Mouse (Mus musculus): ENCODE results near the gene Dll3. TPM values are rescaled to one million over a fixed set of nuclear protein-coding genes. Genes with fewer than 3 reads are reported as not detected.
A peak's percentile ranks its signal among the peaks of the same experiment; 100 is the strongest.
"Not testable (repeated sequence)": the region's sequence is repeated elsewhere in the genome, so short reads cannot be mapped to it uniquely, and the experiment has no call there.

Dll3 gene
- polyA plus RNA-seq, 1 experiment from 2014 or later, result 2.3 TPM

DNA sequence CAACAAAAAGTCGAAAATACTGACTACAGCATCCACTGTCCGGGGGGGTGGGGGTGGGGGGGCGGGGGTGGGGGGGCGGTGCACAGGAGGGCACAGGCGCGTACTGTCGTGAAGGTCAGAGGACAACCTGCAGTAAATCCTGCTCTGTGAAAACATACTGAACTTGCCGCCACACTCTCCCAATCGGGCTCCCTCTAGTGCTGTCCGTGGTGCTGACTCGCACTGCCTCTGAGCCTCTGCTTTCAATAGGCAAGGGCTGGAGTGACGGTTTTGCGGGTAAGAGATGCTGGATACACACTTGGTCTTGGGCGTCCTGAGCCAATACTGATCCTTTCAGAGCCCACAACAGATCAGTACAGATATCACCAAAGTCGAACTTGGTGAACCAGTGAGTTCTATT lies 38.3 kb downstream of the Dll3 start:
- peaks cover 8% of the 10 kb centered on the region for H3K4me1 ChIP-seq
- H3K4me3 ChIP-seq, result no peak overlapping the region
- 8% methylated on average over 15 of the region's 15 CpGs for WGBS
- peak; percentile 88 for DNase-seq (ENCODE audit: low spot score)
- no peak overlapping the region for H3K27ac ChIP-seq
- H3K36me3 ChIP-seq, result no peaks in the 10 kb centered on the region
- H3K27me3 ChIP-seq (ENCODE audit: low read depth, poor library complexity, severe bottlenecking), result no peaks in the 10 kb centered on the region
- no peaks in the 10 kb centered on the region for H3K9me3 ChIP-seq (replicated peaks)

DNA sequence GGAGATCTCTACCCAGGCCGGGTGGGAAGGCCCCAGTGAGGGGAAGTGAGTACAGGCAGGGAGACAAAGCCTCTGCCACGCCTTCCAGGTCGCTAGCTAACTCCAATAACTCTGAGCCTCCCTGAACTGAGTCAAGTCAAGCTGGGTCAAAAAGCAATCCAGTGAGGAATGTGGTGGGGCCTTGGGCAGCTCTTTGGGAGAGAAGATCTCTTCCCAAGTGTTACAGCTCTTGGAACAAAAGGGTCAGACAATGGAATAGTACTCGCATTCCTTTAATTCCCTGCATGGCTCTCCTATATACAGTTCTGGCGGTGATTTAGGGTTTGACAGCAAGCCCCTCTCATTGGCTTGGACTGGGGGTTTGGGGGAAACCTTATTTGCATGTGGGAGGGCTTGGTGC lies 39.2 kb downstream of the Dll3 start:
- no peaks in the 10 kb centered on the region for H3K36me3 ChIP-seq
- H3K27ac ChIP-seq, result no peak overlapping the region
- no peaks in the 10 kb centered on the region for H3K4me1 ChIP-seq
- DNase-seq (ENCODE audit: low spot score), result no peak
- WGBS, result 51% methylated on average over 5 of the region's 5 CpGs
- H3K27me3 ChIP-seq (ENCODE audit: low read depth, poor library complexity, severe bottlenecking), result no peaks in the 10 kb centered on the region
- no peak overlapping the region for H3K4me3 ChIP-seq
- no peaks in the 10 kb centered on the region for H3K9me3 ChIP-seq (replicated peaks)

DNA sequence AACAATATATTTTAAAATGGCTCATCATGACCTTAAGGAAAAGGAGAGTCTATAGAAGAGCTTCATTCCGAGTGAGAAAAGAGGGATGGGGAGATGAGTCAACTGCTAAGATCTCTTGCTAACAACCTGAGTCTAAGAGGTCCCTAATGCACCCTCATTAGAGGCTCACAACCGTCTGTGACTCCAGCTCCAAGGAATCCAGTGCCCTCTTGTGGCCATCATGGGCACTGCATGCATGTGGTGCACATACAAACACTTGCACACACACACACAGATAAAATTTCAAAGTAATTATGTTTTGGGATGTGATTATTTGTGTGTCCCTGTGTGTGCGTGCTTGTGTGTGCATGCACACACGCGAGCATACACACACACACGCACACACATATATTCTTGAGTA lies 46.6 kb downstream of the Dll3 start:
- Histone ChIP-seq H3K9me3 (replicated peaks) (no peaks in the 10 kb centered on the region), H3K27me3 (ENCODE audit: low read depth, poor library complexity, severe bottlenecking) (no peaks in the 10 kb centered on the region), H3K4me1 (no peaks in the 10 kb centered on the region), H3K4me3 (no peak overlapping the region), H3K36me3 (no peaks in the 10 kb centered on the region), H3K27ac (no peak overlapping the region)
- WGBS, result 86% methylated on average over 6 of the region's 6 CpGs
- no peak for DNase-seq (ENCODE audit: low spot score)

DNA sequence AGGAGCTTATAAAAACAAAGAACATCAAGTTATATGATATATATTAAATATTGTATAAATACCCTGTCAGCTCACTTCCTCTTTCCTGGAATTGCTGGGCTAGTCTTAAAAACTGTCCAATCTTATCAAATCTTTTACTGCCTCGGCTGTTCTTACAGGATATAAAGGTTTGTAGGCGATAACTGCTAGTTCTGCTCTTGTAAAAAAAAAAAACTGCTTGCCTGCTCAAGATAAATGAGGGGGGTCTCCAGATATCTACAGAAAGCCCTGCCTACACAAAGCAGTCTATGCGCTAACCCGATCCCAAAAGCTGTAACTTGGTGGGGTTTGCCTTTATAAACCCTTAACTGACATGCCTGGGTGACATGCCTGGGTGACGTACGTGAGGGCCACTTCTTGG lies 47.4 kb downstream of the Dll3 start:
- WGBS, result 92% methylated on average over 6 of the region's 6 CpGs
- H3K36me3 ChIP-seq, result no peaks in the 10 kb centered on the region
- no peak overlapping the region for H3K27ac ChIP-seq
- no peak overlapping the region for H3K4me3 ChIP-seq
- no peaks in the 10 kb centered on the region for H3K27me3 ChIP-seq (ENCODE audit: low read depth, poor library complexity, severe bottlenecking)
- H3K9me3 ChIP-seq (replicated peaks), result no peaks in the 10 kb centered on the region
- no peak for DNase-seq (ENCODE audit: low spot score)
- no peaks in the 10 kb centered on the region for H3K4me1 ChIP-seq

DNA sequence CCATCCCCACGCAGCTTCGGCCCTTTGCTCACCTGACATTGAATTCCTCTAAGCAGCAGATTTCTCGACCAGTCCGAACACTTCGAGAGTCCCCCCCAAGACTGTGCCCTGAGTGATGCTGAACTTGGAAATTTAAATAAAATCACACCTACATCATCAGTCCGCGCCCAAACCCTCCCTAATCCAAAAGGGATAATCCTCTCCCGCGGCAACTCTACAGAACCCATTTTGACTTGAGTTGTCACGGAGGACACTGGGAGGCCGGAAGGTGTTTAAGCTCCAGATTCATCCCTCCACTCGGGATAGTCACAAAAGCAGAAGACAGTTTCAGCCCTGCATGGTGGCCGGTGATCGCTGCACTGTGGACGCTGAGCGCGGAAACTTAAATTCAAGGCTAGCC lies 50.1 kb downstream of the Dll3 start:
- DNase-seq (ENCODE audit: low spot score), result peak; percentile 18
- H3K9me3 ChIP-seq (replicated peaks), result no peaks in the 10 kb centered on the region

DNA sequence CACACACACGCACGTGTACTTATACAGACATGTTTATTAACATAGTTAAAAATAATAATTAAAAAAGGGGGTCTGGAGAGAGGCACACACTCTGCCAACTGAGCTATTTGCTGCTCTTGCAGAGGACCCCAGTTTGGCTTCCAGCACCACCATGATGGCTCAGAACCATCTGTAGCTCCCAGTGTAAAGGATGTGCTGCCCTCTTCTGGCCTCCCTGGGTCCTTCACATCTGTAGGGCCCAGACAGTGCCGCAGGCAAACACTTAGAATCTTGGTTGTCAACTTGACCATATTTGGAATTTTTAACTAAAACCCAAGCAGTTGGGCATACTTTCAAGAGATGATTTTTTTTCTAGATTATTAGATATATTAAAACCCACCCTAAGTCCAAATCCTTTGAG lies 53.1 kb downstream of the Dll3 start:
- Histone ChIP-seq H3K4me1 (no peaks in the 10 kb centered on the region), H3K27ac (no peak overlapping the region), H3K36me3 (no peaks in the 10 kb centered on the region), H3K4me3 (no peak overlapping the region), H3K27me3 (ENCODE audit: low read depth, poor library complexity, severe bottlenecking) (no peaks in the 10 kb centered on the region), H3K9me3 (replicated peaks) (no peaks in the 10 kb centered on the region)
- DNase-seq (ENCODE audit: low spot score), result peak; percentile 15
- 97% methylated on average over 3 of the region's 3 CpGs for WGBS

More for the DNA sequence above, 50.1 kb downstream of the Dll3 start:
- 93% methylated on average over 17 of the region's 17 CpGs for WGBS
- Histone ChIP-seq H3K27ac (no peak overlapping the region), H3K4me3 (no peak overlapping the region), H3K27me3 (ENCODE audit: low read depth, poor library complexity, severe bottlenecking) (no peaks in the 10 kb centered on the region), H3K4me1 (no peaks in the 10 kb centered on the region), H3K36me3 (no peaks in the 10 kb centered on the region)

DNA sequence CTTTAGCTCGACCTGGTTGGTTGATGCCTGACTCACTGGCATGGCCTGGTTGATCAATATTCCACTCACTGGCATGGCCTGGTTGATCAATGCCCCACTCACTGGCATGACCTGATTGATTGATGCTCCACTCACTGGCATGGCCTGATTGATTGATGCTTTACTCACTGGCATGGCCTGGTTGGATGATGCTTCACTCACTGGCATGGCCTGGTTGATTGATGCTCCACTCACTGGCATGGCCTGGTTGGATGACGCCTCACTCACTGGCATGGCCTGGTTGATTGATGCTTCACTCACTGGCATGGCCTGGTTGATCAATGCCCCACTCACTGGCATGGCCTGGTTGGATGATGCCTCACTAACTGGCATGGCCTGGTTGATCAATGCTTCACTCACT lies 58.1 kb downstream of the Dll3 start:
- not testable (repeated sequence) for H3K27me3 ChIP-seq (ENCODE audit: low read depth, poor library complexity, severe bottlenecking); H3K4me3 ChIP-seq; H3K27ac ChIP-seq; DNase-seq (ENCODE audit: low spot score); H3K36me3 ChIP-seq; H3K9me3 ChIP-seq (replicated peaks); H3K4me1 ChIP-seq
- 76% methylated on average over 2 of the region's 2 CpGs for WGBS

Other genes starting within 250 kb of the Dll3 start
- 0.31 and 0.36 TPM in 2 replicates for gene Fcgbp, start 231.0 kb downstream of the Dll3 start, polyA plus RNA-seq (2016; fragmentation: Nextera tagmentation; extraction: Ambion mirVana)
- 0.01 TPM in 1 of 2 replicates, not detected in the other for gene 9530053A07Rik, start 172.8 kb downstream of the Dll3 start, polyA plus RNA-seq (2016; fragmentation: Nextera tagmentation; extraction: Ambion mirVana)
- gene Fbl, start 132.5 kb downstream of the Dll3 start, polyA plus RNA-seq (2016; fragmentation: Nextera tagmentation; extraction: Ambion mirVana), result 166 and 214 TPM in 2 replicates
- gene Dyrk1b, start 122.8 kb downstream of the Dll3 start, polyA plus RNA-seq (2016; fragmentation: Nextera tagmentation; extraction: Ambion mirVana), result 13.4 and 21.0 TPM in 2 replicates
- 2.9 and 3.9 TPM in 2 replicates for gene Eid2, start 34.4 kb downstream of the Dll3 start, polyA plus RNA-seq (2016; fragmentation: Nextera tagmentation; extraction: Ambion mirVana)
- 7.6 and 11.2 TPM in 2 replicates for gene Eid2b, start 24.5 kb downstream of the Dll3 start, polyA plus RNA-seq (2016; fragmentation: Nextera tagmentation; extraction: Ambion mirVana)
- gene Selenov, start 11.1 kb downstream of the Dll3 start, polyA plus RNA-seq (2016; fragmentation: Nextera tagmentation; extraction: Ambion mirVana), result not detected in 2 replicates
- 223 and 243 TPM in 2 replicates for gene Timm50, start 9.8 kb upstream of the Dll3 start, polyA plus RNA-seq (2016; fragmentation: Nextera tagmentation; extraction: Ambion mirVana)
- gene Supt5, start 36.5 kb upstream of the Dll3 start, polyA plus RNA-seq (2016; fragmentation: Nextera tagmentation; extraction: Ambion mirVana), result 123 and 124 TPM in 2 replicates
- gene Rps16, start 48.4 kb upstream of the Dll3 start, polyA plus RNA-seq (2016; fragmentation: Nextera tagmentation; extraction: Ambion mirVana), result 972 and 1,174 TPM in 2 replicates
- 90.5 and 118 TPM in 2 replicates for gene Plekhg2, start 70.4 kb upstream of the Dll3 start, polyA plus RNA-seq (2016; fragmentation: Nextera tagmentation; extraction: Ambion mirVana)
- 7.5 and 7.9 TPM in 2 replicates for gene Zfp36, start 78.0 kb upstream of the Dll3 start, polyA plus RNA-seq (2016; fragmentation: Nextera tagmentation; extraction: Ambion mirVana)
- gene Med29, start 90.5 kb upstream of the Dll3 start, polyA plus RNA-seq (2016; fragmentation: Nextera tagmentation; extraction: Ambion mirVana), result 65.1 and 67.0 TPM in 2 replicates
- 81.3 and 91.5 TPM in 2 replicates for gene Paf1, start 90.7 kb upstream of the Dll3 start, polyA plus RNA-seq (2016; fragmentation: Nextera tagmentation; extraction: Ambion mirVana)
- 6.8 and 7.7 TPM in 2 replicates for gene Gmfg, start 135.2 kb upstream of the Dll3 start, polyA plus RNA-seq (2016; fragmentation: Nextera tagmentation; extraction: Ambion mirVana)
- gene Lrfn1, start 149.7 kb upstream of the Dll3 start, polyA plus RNA-seq (2016; fragmentation: Nextera tagmentation; extraction: Ambion mirVana), result 4.1 and 5.0 TPM in 2 replicates
- not detected in 2 replicates for gene Ifnl2, start 208.2 kb upstream of the Dll3 start, polyA plus RNA-seq (2016; fragmentation: Nextera tagmentation; extraction: Ambion mirVana)
- gene Ifnl3, start 220.6 kb upstream of the Dll3 start, polyA plus RNA-seq (2016; fragmentation: Nextera tagmentation; extraction: Ambion mirVana), result not detected in 2 replicates
- gene Sycn, start 238.6 kb upstream of the Dll3 start, polyA plus RNA-seq (2016; fragmentation: Nextera tagmentation; extraction: Ambion mirVana), result not detected in 2 replicates
- not detected in 2 replicates for gene Nccrp1, start 245.0 kb upstream of the Dll3 start, polyA plus RNA-seq (2016; fragmentation: Nextera tagmentation; extraction: Ambion mirVana)

All from limb, embryonic 10.5 days (tissue).